Mouse (Mus musculus) frontal cortex, postnatal 36 days (tissue): ENCODE measurements around the gene Rabep1.

ENCODE experiments used
- DNase-seq, 2 experiments: peaks; one replicate each; pipeline ENCODE4 v3.0.0; 2022; ENCODE audit warnings: low spot score in 2 of 2

Rabep1 gene

GRCm38 (mm10) chr11:70844559-70845456 lies at the start of gene Rabep1:
Rabep1 (plus strand) TSS chr11:70844778.
- DNase-seq, result peak; percentile 88 to 94

GRCm38 (mm10) chr11:70802208-70802864 lies 42.2 kb upstream of the Rabep1 start:
- DNase-seq, result no peak

GRCm38 (mm10) chr11:70802865-70803261 lies 41.7 kb upstream of the Rabep1 start:
- DNase-seq, result no peak

- no peak for DNase-seq
Measured at GRCm38 (mm10) chr11:70803711-70804200, 40.8 kb upstream of the Rabep1 start.

GRCm38 (mm10) chr11:70804395-70804794 lies 40.2 kb upstream of the Rabep1 start:
- DNase-seq, result no peak

- no peak for DNase-seq
Measured at GRCm38 (mm10) chr11:70805641-70806175, 38.9 kb upstream of the Rabep1 start.

GRCm38 (mm10) chr11:70806697-70807096 lies 37.9 kb upstream of the Rabep1 start:
- DNase-seq, result no peak

- DNase-seq, result no peak
Measured at GRCm38 (mm10) chr11:70807630-70808029, 36.9 kb upstream of the Rabep1 start.

- DNase-seq, result no peak
Measured at GRCm38 (mm10) chr11:70808101-70808500, 36.5 kb upstream of the Rabep1 start.

GRCm38 (mm10) chr11:70809011-70809410 lies 35.6 kb upstream of the Rabep1 start:
- no peak for DNase-seq

- DNase-seq, result no peak
Measured at GRCm38 (mm10) chr11:70811041-70811440, 33.5 kb upstream of the Rabep1 start.

- DNase-seq, result no peak
Measured at GRCm38 (mm10) chr11:70811471-70812240, 32.9 kb upstream of the Rabep1 start.

- DNase-seq, result no peak
Measured at GRCm38 (mm10) chr11:70812365-70812764, 32.2 kb upstream of the Rabep1 start, which contains the start of gene Scimp. Scimp (minus strand) TSS chr11:70812586.

GRCm38 (mm10) chr11:70815071-70815470 lies 29.5 kb upstream of the Rabep1 start:
- DNase-seq, result no peak

GRCm38 (mm10) chr11:70815498-70816078 lies 29.0 kb upstream of the Rabep1 start:
- peak; percentile 33 to 76 for DNase-seq

- no peak for DNase-seq
Measured at GRCm38 (mm10) chr11:70816770-70817169, 27.8 kb upstream of the Rabep1 start.

GRCm38 (mm10) chr11:70820120-70820519 lies 24.5 kb upstream of the Rabep1 start:
- no peak for DNase-seq

- no peak for DNase-seq
Measured at GRCm38 (mm10) chr11:70821728-70822591, 22.6 kb upstream of the Rabep1 start.

- DNase-seq, result no peak
Measured at GRCm38 (mm10) chr11:70826207-70826606, 18.4 kb upstream of the Rabep1 start.

- no peak for DNase-seq
Measured at GRCm38 (mm10) chr11:70828975-70829615, 15.5 kb upstream of the Rabep1 start.
